Mouse (Mus musculus) kidney, postnatal 36 days (tissue): ENCODE results near the gene Fbxl18.
A peak's percentile ranks its signal among the peaks of the same experiment; 100 is the strongest.

Experiments
- DNase-seq, 2 experiments: peaks; one replicate each; pipeline ENCODE4 v3.0.0; 2021 to 2022; ENCODE audit warnings: mixed read lengths in 2 of 2

The Fbxl18 gene

GRCm38 (mm10) chr5:142821974-142822285 lies 73.3 kb downstream of the Fbxl18 start:
- no peak for DNase-seq

GRCm38 (mm10) chr5:142821266-142821973 lies 73.8 kb downstream of the Fbxl18 start:
- peak; percentile 96 for DNase-seq

- DNase-seq, result peak; percentile 76 to 91
Observed at GRCm38 (mm10) chr5:142820276-142821265, 74.7 kb downstream of the Fbxl18 start.

GRCm38 (mm10) chr5:142819385-142820275 lies 75.6 kb downstream of the Fbxl18 start:
- DNase-seq, result peak; percentile 71 to 76

- DNase-seq, result peak; percentile 92 to 94
Observed at GRCm38 (mm10) chr5:142818435-142819360, 76.5 kb downstream of the Fbxl18 start.

DNA sequence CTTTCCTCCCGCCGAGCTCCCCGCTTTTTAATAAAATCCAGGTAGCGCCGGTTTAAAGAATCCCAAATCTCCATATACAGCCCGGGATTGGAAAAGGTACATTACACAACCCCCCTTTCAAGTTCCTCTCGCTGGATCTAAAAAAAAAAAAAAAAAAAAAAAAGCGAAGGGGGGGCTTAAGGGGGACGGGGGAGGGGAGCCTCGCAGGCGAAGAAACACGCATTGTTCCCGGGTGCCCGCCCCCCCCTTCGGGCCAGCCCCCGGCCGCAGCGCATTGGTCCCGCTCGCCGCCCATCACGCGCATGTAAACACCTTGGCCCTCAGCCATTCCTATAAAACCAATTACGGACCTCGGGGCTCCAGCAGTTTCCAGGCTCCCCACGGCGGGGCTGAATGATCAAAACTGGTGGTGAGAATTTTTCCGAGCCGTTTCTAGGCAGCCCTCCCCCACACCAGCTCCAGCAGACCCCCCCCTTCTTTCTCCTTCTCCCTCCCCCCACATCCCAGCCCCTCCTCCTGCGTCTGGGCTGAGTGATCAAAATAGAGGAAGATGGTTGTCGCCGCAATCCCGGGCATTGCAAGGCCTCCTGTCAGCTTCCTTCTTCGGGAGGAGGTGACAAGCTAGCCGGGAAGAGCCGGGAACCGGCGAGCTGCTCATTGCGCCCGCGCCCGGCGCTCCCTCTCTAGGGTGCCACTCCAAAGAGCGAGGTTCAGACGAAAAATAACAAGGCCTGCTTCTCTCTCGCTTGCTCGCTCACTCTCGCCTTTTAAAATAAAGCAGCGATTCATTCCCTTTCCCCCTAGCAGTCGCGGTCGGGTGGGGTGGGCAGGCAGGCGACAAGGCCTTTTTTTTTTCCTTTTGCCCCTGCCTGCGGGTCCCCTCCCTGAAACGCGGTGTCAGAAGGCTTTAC lies 77.4 kb downstream of the Fbxl18 start, which contains the start of gene Tnrc18:
Tnrc18 (minus strand) TSS at position 139 of the 911 bp plus-strand sequence.
- DNase-seq, result peak; percentile 99 to 100
